Mouse (Mus musculus) kidney, postnatal 0 days (tissue): ENCODE measurements around the gene Cadm4. TPM values are rescaled to one million over a fixed set of nuclear protein-coding genes. Genes with fewer than 3 reads are reported as not detected.

Experiments used
- ATAC-seq: fragments of 200-750 bp; cut with Nextera tagmentation; replicated peaks from 2 replicates; pipeline ENCODE4 v1.8.0; 2017; ENCODE audit warnings: low read depth, moderate number of reproducible peaks, moderate TSS enrichment, moderate library complexity; ENCODE audit not compliant: low FRiP score
- DNase-seq: peaks from one replicate; pipeline ENCODE4 v3.0.0-alpha.2; 2016; ENCODE audit warnings: low spot score
- H3K27ac ChIP-seq: fragments of 300-500 bp; sonication (generic); 2 replicates; pipeline ENCODE4 v1.5.1; 2014; ENCODE audit warnings: mild to moderate bottlenecking
- H3K27me3 ChIP-seq: fragments of 300-500 bp; sonication (generic); 2 replicates; pipeline ENCODE4 v1.6.1; 2014; ENCODE audit warnings: low read length, mixed read lengths; ENCODE audit not compliant: insufficient read depth
- H3K36me3 ChIP-seq: fragments of 300-500 bp; sonication (generic); 2 replicates; pipeline ENCODE4 v1.6.1; 2014; ENCODE audit warnings: low read length, mixed read lengths; ENCODE audit not compliant: insufficient read depth
- H3K4me1 ChIP-seq: fragments of 300-500 bp; sonication (generic); replicated peaks from 2 replicates; pipeline ENCODE4 v1.6.1; 2014; ENCODE audit warnings: antibody characterized with exemption, low read length, mixed read lengths; ENCODE audit not compliant: insufficient read depth
- H3K4me2 ChIP-seq: fragments of 300-500 bp; sonication (generic); 2 replicates; pipeline ENCODE4 v1.6.1; 2014; ENCODE audit warnings: mild to moderate bottlenecking, low read length, moderate library complexity, mixed read lengths
- H3K4me3 ChIP-seq: fragments of 300-500 bp; sonication (generic); replicated peaks from 2 replicates; pipeline ENCODE4 v1.5.1; 2014; ENCODE audit warnings: low read depth, low read length
- H3K9ac ChIP-seq: fragments of 300-500 bp; sonication (generic); 2 replicates; pipeline ENCODE4 v1.6.1; 2014; ENCODE audit warnings: low read depth, low read length
- H3K9me3 ChIP-seq: fragments of 300-500 bp; sonication (generic); replicated peaks from 2 replicates; pipeline ENCODE4 v1.6.1; 2016; ENCODE audit warnings: low read length, inconsistent platforms, mixed read lengths
- CTCF ChIP-seq: IDR thresholded peaks from 2 replicates; pipeline ENCODE4 v1.5.1; 2016; ENCODE audit warnings: antibody characterized with exemption, low read depth, mild to moderate bottlenecking, moderate library complexity
- WGBS: fragments of 180-500 bp; shearing (Covaris S2); extraction: QIAGEN DNeasy Blood & Tissue Kit; methylation state at CpG from one replicate; pipeline ENCODE4 v1.1.7; 2014; 5-methylcytosine and 5-hydroxymethylcytosine counted together
- polyA plus RNA-seq: library from polyadenylated mRNA; unstranded; fragments of >200 nt; fragmentation: Nextera tagmentation; extraction: Ambion mirVana; gene quantifications from 2 replicates; pipeline ENCODE4 v1.2.1, GENCODE M21; 2015

Gene Cadm4
- polyA plus RNA-seq, 1 experiment from 2014 or later: 7.1 TPM

DNA sequence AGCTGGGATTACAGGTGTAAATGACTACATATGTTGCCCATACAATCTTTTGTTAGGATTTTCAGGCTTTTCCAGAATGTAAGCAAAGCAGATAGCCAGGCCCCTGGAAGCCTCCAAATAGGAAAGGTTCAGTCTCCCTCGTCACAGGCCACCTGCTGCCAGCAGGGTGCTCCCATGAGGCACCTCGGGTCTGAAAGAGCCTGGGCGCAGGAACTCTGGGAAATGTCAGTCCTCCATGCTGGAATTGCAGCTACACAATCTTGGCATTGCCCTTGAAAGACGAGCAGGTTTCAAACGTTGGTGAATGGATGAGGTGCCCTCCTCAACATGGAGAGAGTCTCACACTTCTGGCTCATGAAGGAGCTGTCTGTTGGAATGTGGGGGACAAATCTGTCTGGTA lies 56.3 kb downstream of the Cadm4 start:
- H3K4me3 ChIP-seq: no peak overlapping the region
- H3K27me3 ChIP-seq: no peaks in the 10 kb centered on the region
- H3K4me1 ChIP-seq: peaks cover 11% of the 10 kb centered on the region
- no peaks in the 10 kb centered on the region for H3K9me3 ChIP-seq
- no peak overlapping the region for H3K27ac ChIP-seq
- WGBS: 40% methylated on average over 5 of the region's 5 CpGs
- peak; percentile 38; the same call in 1 of the 2 replicates for TF ChIP-seq CTCF
- H3K9ac ChIP-seq: 0 out of 2 replicates have a peak overlapping the region, but pooled peaks have one; percentile 13
- DNase-seq (no peak), ATAC-seq (no peak)
- H3K4me2 ChIP-seq: no peak overlapping the region
- peaks cover 16% of the 10 kb centered on the region for H3K36me3 ChIP-seq

DNA sequence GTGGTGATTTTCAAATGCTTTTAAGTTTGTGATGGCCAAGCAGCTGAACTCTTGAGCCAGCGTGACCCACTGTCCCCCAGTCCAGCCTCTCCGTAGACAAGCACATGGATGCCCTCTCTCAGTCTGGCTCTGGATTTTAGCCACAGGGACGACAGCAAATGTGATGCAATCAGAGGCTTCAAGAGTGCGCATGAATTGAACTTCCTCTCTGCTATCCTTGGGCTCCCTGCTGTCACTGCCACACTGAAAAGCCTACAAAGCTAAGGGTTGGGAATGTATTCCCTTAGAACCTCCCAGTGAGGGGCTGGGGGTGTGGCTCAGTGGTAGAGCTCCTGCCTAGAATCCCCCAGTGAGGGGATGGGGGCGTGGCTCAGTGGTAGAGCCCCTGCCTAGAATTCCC lies 56.9 kb downstream of the Cadm4 start:
- H3K27ac ChIP-seq: no peak overlapping the region

DNA sequence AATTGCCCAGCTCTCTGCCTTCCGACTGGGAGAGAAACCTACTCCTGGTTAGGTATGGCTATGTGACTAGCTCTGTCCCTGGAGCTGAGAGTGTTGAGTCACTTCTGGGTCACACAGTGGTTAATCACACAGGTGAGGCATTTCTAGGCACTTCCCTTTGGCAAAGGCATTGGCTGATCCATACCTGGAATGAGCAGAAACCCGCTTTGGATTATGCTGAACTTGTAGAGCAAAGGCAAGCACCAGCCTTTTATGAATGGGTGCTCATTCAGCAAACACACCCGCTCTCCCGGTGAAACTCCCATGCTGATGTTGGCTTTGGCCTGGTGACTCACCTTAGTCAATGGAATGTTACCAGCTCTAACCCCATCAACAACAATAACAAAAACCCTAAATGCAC lies 57.9 kb downstream of the Cadm4 start:
- Histone ChIP-seq H3K27me3 (no peaks in the 10 kb centered on the region), H3K36me3 (peaks cover under 1% of the 10 kb centered on the region), H3K4me2 (no peak overlapping the region), H3K4me3 (no peak overlapping the region), H3K9ac (no peak overlapping the region), H3K4me1 (peaks cover 11% of the 10 kb centered on the region; the same call in 1 of the 2 replicates), H3K27ac (no peak overlapping the region), H3K9me3 (no peaks in the 10 kb centered on the region)
- 91% methylated on average over 4 of the region's 4 CpGs for WGBS
- DNase-seq (no peak), ATAC-seq (no peak)
- no peak for TF ChIP-seq CTCF

More for the DNA sequence above, 56.9 kb downstream of the Cadm4 start:
- WGBS: 86% methylated on average over 5 of the region's 5 CpGs
- Histone ChIP-seq H3K4me3 (no peak overlapping the region), H3K27me3 (no peaks in the 10 kb centered on the region), H3K4me1 (peaks cover 11% of the 10 kb centered on the region), H3K36me3 (peaks cover 10% of the 10 kb centered on the region), H3K9ac (no peak overlapping the region), H3K9me3 (no peaks in the 10 kb centered on the region), H3K4me2 (no peak overlapping the region)
- TF ChIP-seq CTCF: no peak
- no peak for DNase-seq
- no peak for ATAC-seq

DNA sequence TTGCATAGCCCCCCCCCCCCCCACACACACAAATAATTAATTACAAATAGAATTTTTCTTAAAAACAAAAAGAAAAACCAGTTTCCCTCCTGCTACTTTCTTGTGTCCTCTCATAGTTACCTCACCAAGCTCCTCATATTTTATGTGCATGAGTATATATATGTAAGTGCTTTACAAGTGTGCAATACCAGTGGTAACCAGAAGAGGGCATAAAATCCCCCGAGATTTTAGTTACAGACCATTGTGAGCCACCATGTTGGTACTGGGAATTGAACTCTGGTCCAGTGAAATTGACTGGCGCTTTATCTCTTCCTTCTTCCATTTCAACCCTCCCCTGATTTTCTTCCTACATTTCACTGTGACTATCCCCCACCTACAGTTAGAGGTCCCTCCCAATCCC lies 62.7 kb downstream of the Cadm4 start:
- no peak for ATAC-seq
- Histone ChIP-seq H3K27me3 (no peaks in the 10 kb centered on the region), H3K4me3 (no peak overlapping the region), H3K4me1 (peaks cover 7% of the 10 kb centered on the region), H3K27ac (no peak overlapping the region), H3K9ac (no peak overlapping the region), H3K36me3 (peaks cover 3% of the 10 kb centered on the region; the same call in 1 of the 2 replicates), H3K9me3 (no peaks in the 10 kb centered on the region), H3K4me2 (no peak overlapping the region)
- TF ChIP-seq CTCF: peak; percentile 41; the same call in 1 of the 2 replicates
- WGBS: 77% methylated on average over 2 of the region's 2 CpGs
- DNase-seq: no peak

DNA sequence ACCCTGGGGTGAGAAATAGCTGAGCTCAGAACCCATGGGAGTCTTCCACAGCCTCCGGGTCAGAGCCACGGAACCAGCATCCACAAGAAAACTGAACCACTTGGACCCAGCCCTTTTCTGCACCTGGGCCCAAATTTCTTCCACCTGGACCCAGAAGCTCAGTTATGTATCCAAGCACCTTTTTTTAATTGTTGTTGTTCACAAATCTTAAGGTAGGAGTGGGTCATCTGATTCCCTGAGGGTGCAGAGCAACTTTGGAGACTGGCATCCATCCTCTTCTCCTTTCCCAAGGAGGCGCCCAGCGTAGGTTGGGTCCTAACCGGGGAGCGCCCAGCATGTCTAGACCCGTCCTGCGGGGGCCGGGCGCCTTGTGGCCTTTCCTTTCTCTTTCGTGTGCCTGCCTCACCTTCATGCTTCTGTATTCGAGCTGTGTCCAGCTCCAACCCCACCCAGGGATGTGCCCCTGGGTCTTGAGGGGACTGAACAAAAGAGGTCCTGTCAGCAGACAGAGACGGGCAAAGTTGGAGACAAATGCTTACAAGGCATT lies 64.3 kb downstream of the Cadm4 start, which contains the start of the genes Pinlyp and Xrcc1:
Gene Pinlyp (minus strand): TSS at position 51 of the 547 bp plus-strand sequence.
Gene Xrcc1 (plus strand): TSS at position 222 of the 547 bp plus-strand sequence.
- DNase-seq: no peak
- peak within 1 kb of the TSS; percentile 74 for H3K4me2 ChIP-seq
- H3K9me3 ChIP-seq: no peaks in the 10 kb centered on the region
- TF ChIP-seq CTCF: no peak
- H3K4me3 ChIP-seq: peak within 1 kb of the TSS; percentile 85
- WGBS: 21% methylated on average over 13 of the region's 13 CpGs
- peak; percentile 1; the same call in 1 of the 2 replicates for ATAC-seq
- peaks cover 7% of the 10 kb centered on the region for H3K4me1 ChIP-seq
- H3K36me3 ChIP-seq: peaks cover 13% of the 10 kb centered on the region; the same call in 1 of the 2 replicates
- H3K27ac ChIP-seq: peak within 1 kb of the TSS; percentile 93
- H3K27me3 ChIP-seq: no peaks in the 10 kb centered on the region
- H3K9ac ChIP-seq: peak within 1 kb of the TSS; percentile 86

DNA sequence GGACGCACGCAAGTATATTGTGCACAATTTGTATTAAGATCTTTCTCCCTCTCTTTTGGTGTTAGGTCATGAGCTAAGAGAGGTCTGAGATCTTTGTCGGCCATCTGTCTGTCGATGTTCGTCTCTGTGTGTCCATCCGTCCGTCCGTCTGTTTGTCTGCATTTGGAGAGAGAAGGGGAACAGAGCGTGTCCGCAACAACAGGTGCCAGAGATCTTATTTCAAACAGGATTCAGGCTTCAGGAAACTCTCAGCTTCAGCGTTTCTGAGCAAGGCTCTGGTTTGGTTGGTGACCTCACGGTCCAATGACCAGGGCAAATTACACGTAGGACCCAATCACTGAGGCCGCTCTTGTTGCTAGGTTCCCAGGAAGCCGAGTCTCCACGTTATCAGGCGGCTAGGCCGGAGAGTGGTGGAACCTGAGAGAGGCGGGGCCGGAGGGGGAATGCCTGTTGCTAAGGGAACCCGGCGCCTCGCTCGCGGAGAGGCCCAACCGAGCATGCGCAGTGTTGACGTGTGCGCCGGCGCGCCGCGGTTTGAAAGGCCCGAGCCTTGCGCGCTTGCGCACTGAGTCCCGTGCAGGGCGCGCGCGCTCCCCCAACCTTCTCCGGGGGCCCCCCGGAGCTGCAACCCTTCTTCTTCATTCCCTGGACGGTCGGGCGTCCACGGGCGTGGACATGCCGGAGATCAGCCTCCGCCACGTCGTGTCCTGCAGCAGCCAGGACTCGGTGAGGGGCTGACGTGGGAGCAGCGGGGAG lies 65.0 kb downstream of the Cadm4 start:
- Histone ChIP-seq H3K9me3 (no peaks in the 10 kb centered on the region), H3K9ac (peak overlapping the region; percentile 86), H3K4me3 (peak overlapping the region; percentile 85), H3K27ac (peak overlapping the region; percentile 93), H3K36me3 (peaks cover 13% of the 10 kb centered on the region; the same call in 1 of the 2 replicates), H3K27me3 (no peaks in the 10 kb centered on the region), H3K4me2 (peak overlapping the region; percentile 74), H3K4me1 (peaks cover 7% of the 10 kb centered on the region)
- peak; percentile 100 for DNase-seq
- no peak for TF ChIP-seq CTCF
- WGBS: under 1% methylated on average over 57 of the region's 57 CpGs
- peak; percentile 99 for ATAC-seq
